Mouse (Mus musculus): ENCODE results near the gene Vgf. TPM values are rescaled to one million over a fixed set of nuclear protein-coding genes. Genes with fewer than 3 reads are reported as not detected.
A peak's percentile ranks its signal among the peaks of the same experiment; 100 is the strongest.

Vgf gene
- 0.24 and 0.28 TPM in 2 replicates for polyA plus RNA-seq (2015; fragmentation: Nextera tagmentation; extraction: Ambion mirVana)

DNA sequence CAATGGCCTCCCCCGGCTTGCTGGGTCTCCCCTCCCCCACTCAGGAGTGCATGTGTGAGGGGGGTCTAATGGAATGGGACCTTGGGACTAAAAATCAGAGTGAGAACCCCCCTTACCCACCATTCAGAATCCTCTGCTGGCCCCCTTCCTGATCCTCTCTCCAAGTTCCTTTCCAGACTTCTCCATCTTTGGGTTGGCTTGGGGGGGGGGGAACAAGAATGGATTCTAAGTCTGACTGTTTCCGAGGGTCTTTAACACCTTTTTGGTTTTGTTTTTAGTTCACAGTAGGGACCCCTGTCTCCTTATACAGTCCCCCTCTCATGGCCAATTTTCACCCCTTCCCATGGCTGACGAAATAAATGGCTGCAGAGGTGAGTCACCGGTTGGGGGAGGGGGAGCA lies at the start of gene Vgf:
TSS of gene Vgf (plus strand) at position 301 of the 400 bp plus-strand sequence.
- 0 out of 2 replicates have a peak within 1 kb of the TSS, but pooled peaks have one; percentile 8 for H3K4me2 ChIP-seq (replicated peaks; ENCODE audit: low read depth, low read length)
- ATAC-seq (ENCODE audit: low FRiP score, low TSS enrichment), result no peak
- H3K27me3 ChIP-seq (ENCODE audit: insufficient read depth, low read length), result peaks cover 70% of the 10 kb centered on the region
- H3K27ac ChIP-seq (ENCODE audit: low read length), result no peak within 1 kb of the TSS
- peaks cover 29% of the 10 kb centered on the region for H3K4me1 ChIP-seq (ENCODE audit: insufficient read depth, low read length)
- H3K4me3 ChIP-seq (ENCODE audit: low read length), result no peak within 1 kb of the TSS
- H3K36me3 ChIP-seq (ENCODE audit: insufficient read depth, low read length), result no peaks in the 10 kb centered on the region
- no peak within 1 kb of the TSS for H3K9ac ChIP-seq (replicated peaks; ENCODE audit: low read length)
- WGBS, result 23% methylated on average over 4 of the region's 4 CpGs
- H3K9me3 ChIP-seq (ENCODE audit: low read length), result no peaks in the 10 kb centered on the region

DNA sequence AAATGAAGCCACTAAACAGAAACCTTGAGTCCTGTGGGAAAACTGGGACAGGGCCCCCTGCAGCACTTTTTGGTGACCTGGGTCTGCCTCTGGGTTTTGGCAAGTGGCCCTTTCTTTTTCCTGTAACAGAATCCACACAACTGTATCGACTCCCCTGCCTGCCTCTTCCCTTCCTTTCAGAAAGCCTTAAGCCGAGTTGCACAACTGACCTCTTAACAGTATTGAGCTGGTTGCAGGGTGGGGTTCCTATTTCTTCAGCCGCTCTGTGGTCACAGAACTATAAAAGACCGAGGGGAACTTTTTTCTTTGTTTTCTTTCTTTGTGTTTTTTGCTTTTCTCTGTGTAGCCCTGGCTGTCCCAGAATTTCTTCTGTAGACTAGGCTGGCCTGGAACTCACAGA lies 48.4 kb upstream of the Vgf start:
- Histone ChIP-seq H3K36me3 (ENCODE audit: insufficient read depth, low read length) (peaks cover 14% of the 10 kb centered on the region), H3K27ac (ENCODE audit: low read length) (no peak overlapping the region), H3K9ac (replicated peaks; ENCODE audit: low read length) (no peak overlapping the region), H3K4me1 (ENCODE audit: insufficient read depth, low read length) (no peaks in the 10 kb centered on the region), H3K27me3 (ENCODE audit: insufficient read depth, low read length) (no peaks in the 10 kb centered on the region), H3K4me3 (ENCODE audit: low read length) (no peak overlapping the region), H3K4me2 (replicated peaks; ENCODE audit: low read depth, low read length) (no peak overlapping the region), H3K9me3 (ENCODE audit: low read length) (no peaks in the 10 kb centered on the region)
- WGBS, result 62% methylated on average over 4 of the region's 4 CpGs
- no peak for ATAC-seq (ENCODE audit: low FRiP score, low TSS enrichment)

DNA sequence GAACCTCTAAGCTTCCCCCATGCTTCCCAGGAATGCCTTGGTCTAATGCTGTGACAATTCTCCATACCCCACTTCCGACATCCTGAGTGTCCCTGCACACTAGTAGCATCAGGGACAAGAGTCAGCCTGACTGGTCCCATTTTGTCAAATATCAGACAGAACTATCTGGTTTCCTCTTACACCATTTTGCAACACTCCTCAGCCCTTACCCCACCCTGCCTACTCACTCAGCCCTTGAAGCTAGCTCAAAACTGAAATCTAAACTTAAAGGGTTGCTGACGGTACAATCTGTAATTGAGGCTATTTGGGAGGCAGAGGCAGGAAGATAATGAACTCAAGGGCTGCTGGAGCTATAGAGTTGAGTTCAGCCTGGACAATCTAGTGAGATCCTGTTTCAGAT lies 46.4 kb upstream of the Vgf start:
- no peak overlapping the region for H3K4me3 ChIP-seq (ENCODE audit: low read length)
- H3K9me3 ChIP-seq (ENCODE audit: low read length), result no peaks in the 10 kb centered on the region
- H3K27me3 ChIP-seq (ENCODE audit: insufficient read depth, low read length), result no peaks in the 10 kb centered on the region
- H3K9ac ChIP-seq (replicated peaks; ENCODE audit: low read length), result no peak overlapping the region
- peaks cover 14% of the 10 kb centered on the region for H3K36me3 ChIP-seq (ENCODE audit: insufficient read depth, low read length)
- no peaks in the 10 kb centered on the region for H3K4me1 ChIP-seq (ENCODE audit: insufficient read depth, low read length)
- no peak overlapping the region for H3K4me2 ChIP-seq (replicated peaks; ENCODE audit: low read depth, low read length)
- no peak overlapping the region for H3K27ac ChIP-seq (ENCODE audit: low read length)
- ATAC-seq (ENCODE audit: low FRiP score, low TSS enrichment), result no peak
- WGBS, result 81% methylated on average over 2 of the region's 2 CpGs

DNA sequence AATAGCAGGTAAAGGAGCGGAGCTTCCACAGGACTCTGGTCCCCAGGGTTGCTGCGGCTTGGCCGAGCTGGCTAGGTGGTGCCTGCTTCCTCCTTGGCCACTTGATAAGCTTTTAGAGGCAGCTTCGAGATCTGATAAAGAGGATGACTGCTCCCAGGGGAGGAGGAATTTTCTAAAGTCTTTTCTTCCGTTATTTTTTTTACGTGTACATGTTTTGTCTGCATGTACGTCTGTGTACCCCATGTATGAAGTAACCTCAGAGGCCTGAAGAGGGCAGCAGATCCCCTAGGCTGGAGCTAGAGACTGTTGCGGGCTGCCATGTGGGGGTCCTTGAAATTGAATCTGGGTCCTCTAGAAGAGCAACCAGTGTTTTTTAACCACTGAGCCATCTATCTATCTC lies 45.2 kb upstream of the Vgf start:
- peaks cover 2% of the 10 kb centered on the region; the same call in 1 of the 2 replicates for H3K4me1 ChIP-seq (ENCODE audit: insufficient read depth, low read length)
- H3K4me3 ChIP-seq (ENCODE audit: low read length), result no peak overlapping the region
- ATAC-seq (ENCODE audit: low FRiP score, low TSS enrichment), result no peak
- H3K9ac ChIP-seq (replicated peaks; ENCODE audit: low read length), result no peak overlapping the region
- WGBS, result 93% methylated on average over 8 of the region's 8 CpGs
- H3K36me3 ChIP-seq (ENCODE audit: insufficient read depth, low read length), result peaks cover 14% of the 10 kb centered on the region
- H3K9me3 ChIP-seq (ENCODE audit: low read length), result no peaks in the 10 kb centered on the region
- H3K27me3 ChIP-seq (ENCODE audit: insufficient read depth, low read length), result no peaks in the 10 kb centered on the region
- no peak overlapping the region for H3K27ac ChIP-seq (ENCODE audit: low read length)
- no peak overlapping the region for H3K4me2 ChIP-seq (replicated peaks; ENCODE audit: low read depth, low read length)

DNA sequence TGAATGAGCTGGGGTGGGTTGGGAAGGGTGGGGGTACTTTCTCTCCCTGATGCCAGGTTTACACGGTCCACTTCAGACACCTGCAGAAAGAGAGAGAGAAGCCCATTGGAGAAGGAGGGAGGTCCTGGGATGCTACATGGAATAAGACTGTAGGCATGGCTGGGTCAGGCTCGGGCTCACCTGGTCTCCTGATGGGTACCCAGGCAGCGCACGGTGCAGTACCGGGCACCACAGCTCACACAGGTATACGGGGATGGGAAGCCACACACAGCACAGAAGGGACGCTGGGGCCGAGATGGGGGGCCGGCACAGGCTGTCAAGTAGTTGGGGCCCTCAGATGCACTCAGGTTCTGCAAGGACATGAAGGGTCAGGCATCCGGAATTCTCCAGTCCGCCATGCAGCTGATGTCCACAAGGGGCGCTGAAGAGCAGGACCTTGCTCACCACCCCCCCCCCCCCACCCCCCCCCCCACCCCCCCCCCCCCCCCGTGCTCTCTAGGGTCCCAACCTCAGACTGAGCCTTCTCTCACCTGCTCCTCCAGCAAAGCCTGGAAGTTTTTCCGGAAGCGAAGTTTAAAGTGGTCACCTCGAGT lies 43.8 kb upstream of the Vgf start:
- Histone ChIP-seq H3K27ac (ENCODE audit: low read length) (no peak overlapping the region), H3K27me3 (ENCODE audit: insufficient read depth, low read length) (no peaks in the 10 kb centered on the region), H3K4me1 (ENCODE audit: insufficient read depth, low read length) (peaks cover 7% of the 10 kb centered on the region; the same call in 1 of the 2 replicates), H3K36me3 (ENCODE audit: insufficient read depth, low read length) (peaks cover 14% of the 10 kb centered on the region), H3K4me2 (replicated peaks; ENCODE audit: low read depth, low read length) (no peak overlapping the region), H3K9me3 (ENCODE audit: low read length) (no peaks in the 10 kb centered on the region), H3K4me3 (ENCODE audit: low read length) (no peak overlapping the region), H3K9ac (replicated peaks; ENCODE audit: low read length) (no peak overlapping the region)
- ATAC-seq (ENCODE audit: low FRiP score, low TSS enrichment), result no peak; the same call in 1 of the 2 replicates
- 53% methylated on average over 14 of the region's 16 CpGs for WGBS

DNA sequence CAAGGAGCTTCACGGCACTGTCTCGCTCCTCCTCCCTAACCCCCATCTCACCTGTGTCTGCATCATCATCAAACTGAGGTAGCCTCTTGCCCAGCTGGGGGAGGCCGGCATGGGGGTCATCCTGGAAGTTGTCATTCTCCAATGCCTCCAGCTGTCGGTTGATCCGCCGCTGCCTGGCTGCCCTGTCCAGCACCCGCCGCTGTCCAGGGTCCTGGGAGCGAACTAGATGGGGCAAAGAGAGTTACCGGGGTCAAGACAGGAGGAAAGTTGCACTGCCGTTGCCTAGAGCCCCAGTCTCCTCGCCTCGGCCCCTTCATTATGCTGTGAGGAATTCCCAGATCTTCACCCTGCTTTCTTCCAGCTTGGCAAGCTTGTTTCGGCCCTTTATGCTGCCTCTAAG lies 41.4 kb upstream of the Vgf start:
- no peak overlapping the region for H3K27ac ChIP-seq (ENCODE audit: low read length)
- no peak overlapping the region for H3K9ac ChIP-seq (replicated peaks; ENCODE audit: low read length)
- WGBS, result 48% methylated on average over 14 of the region's 14 CpGs
- H3K27me3 ChIP-seq (ENCODE audit: insufficient read depth, low read length), result no peaks in the 10 kb centered on the region
- no peaks in the 10 kb centered on the region for H3K9me3 ChIP-seq (ENCODE audit: low read length)
- H3K4me1 ChIP-seq (ENCODE audit: insufficient read depth, low read length), result peaks cover 16% of the 10 kb centered on the region
- H3K36me3 ChIP-seq (ENCODE audit: insufficient read depth, low read length), result peaks cover 18% of the 10 kb centered on the region
- H3K4me3 ChIP-seq (ENCODE audit: low read length), result no peak overlapping the region
- no peak for ATAC-seq (ENCODE audit: low FRiP score, low TSS enrichment)
- H3K4me2 ChIP-seq (replicated peaks; ENCODE audit: low read depth, low read length), result no peak overlapping the region

DNA sequence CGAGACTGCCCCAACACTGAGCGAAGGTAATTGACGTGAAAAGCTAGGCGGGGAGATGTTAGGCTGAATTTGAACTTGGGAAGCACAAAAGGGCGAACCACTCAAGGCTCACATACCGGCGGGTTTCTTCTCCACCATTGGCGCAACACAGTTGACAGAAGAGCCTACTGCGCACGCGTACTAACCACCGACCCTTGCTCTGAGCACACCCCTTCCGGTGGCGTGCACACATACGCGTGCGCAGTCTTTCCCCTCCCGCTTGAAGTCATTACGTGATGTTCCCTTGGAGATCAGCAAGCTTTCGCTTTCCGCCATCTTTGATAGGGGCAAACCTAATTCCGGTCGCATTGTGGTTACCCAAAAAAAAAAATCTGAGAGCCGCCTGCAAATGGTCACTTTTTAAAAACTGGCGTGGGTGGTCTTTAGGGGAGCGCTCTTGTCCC lies 39.5 kb upstream of the Vgf start, which contains the start of gene Plod3:
TSS of gene Plod3 (plus strand) at position 325 of the 443 bp plus-strand sequence.
- peaks cover 16% of the 10 kb centered on the region for H3K4me1 ChIP-seq (ENCODE audit: insufficient read depth, low read length)
- ATAC-seq (ENCODE audit: low FRiP score, low TSS enrichment), result peak; percentile 91
- peak within 1 kb of the TSS; percentile 96 for H3K9ac ChIP-seq (replicated peaks; ENCODE audit: low read length)
- H3K4me2 ChIP-seq (replicated peaks; ENCODE audit: low read depth, low read length), result peak within 1 kb of the TSS; percentile 92
- no peaks in the 10 kb centered on the region for H3K9me3 ChIP-seq (ENCODE audit: low read length)
- 0% methylated on average over 26 of the region's 26 CpGs for WGBS
- H3K27me3 ChIP-seq (ENCODE audit: insufficient read depth, low read length), result no peaks in the 10 kb centered on the region
- H3K36me3 ChIP-seq (ENCODE audit: insufficient read depth, low read length), result peaks cover 27% of the 10 kb centered on the region
- H3K27ac ChIP-seq (ENCODE audit: low read length), result peak within 1 kb of the TSS; percentile 97
- H3K4me3 ChIP-seq (ENCODE audit: low read length), result peak within 1 kb of the TSS; percentile 93

DNA sequence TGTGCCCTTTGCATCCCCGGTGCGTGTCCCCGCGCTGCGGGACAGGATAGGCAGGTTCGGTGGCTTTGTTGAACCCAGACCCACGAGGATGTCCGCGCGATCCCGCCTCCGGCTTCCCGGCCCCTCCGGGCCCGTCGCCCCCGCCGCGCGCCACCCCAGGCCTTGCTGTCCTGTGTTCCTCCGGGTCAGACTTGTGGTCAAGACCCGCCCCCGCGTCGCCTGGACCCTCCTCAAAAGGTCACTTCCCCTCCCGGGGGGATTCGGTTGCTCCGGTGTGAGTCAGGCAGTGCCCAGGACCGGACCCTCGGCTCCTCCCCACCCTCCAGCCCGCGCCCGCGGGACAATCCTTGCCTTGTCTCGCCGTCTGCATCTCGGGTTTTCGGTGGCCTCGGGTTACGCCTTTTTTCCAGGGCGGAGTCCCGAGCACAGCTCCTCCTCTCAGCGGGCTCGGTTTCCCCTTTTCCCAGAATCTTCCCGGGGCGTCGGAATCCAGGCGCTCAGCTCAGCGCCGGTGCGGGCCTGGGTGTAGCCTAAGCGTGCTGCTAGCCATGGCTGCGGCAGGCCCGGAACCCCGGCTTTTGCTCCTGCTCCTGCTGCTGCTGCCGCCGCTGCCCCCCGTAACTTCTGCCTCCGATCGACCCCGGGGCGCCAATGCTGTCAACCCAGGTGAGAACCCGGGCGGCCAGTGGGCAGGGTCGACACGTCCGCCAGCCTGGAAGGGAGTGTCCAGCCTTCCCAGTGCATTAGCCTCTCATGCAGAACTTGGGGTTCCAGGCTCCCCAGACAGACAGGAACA lies 38.9 kb upstream of the Vgf start:
- peaks cover 29% of the 10 kb centered on the region for H3K36me3 ChIP-seq (ENCODE audit: insufficient read depth, low read length)
- peaks cover 16% of the 10 kb centered on the region for H3K4me1 ChIP-seq (ENCODE audit: insufficient read depth, low read length)
- no peaks in the 10 kb centered on the region for H3K9me3 ChIP-seq (ENCODE audit: low read length)
- peak overlapping the region; percentile 92 for H3K4me2 ChIP-seq (replicated peaks; ENCODE audit: low read depth, low read length)
- H3K4me3 ChIP-seq (ENCODE audit: low read length), result peak overlapping the region; percentile 93
- peak; percentile 58 for ATAC-seq (ENCODE audit: low FRiP score, low TSS enrichment)
- WGBS, result under 1% methylated on average over 65 of the region's 67 CpGs
- peak overlapping the region; percentile 96 for H3K9ac ChIP-seq (replicated peaks; ENCODE audit: low read length)
- H3K27me3 ChIP-seq (ENCODE audit: insufficient read depth, low read length), result no peaks in the 10 kb centered on the region
- peak overlapping the region; percentile 97 for H3K27ac ChIP-seq (ENCODE audit: low read length)

DNA sequence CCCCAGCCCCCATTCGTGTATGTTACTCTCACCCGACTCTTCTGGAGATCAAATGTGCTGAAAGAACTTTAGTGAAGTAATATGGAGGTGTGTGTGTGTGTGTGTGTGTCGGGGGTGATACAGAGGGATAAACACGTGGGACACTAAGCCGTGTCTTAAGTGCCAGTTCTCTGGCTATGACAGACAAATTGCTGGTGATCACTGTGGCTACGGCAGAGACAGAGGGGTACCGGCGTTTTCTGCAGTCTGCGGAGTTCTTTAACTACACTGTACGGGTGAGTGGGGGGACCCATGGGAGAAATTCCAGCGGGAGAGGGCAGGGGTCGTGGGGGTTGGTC lies 38.3 kb upstream of the Vgf start, which contains the start of gene Znhit1:
TSS of gene Znhit1 (minus strand) at position 88 of the 338 bp plus-strand sequence.
- peak within 1 kb of the TSS; percentile 93 for H3K4me3 ChIP-seq (ENCODE audit: low read length)
- WGBS, result 2% methylated on average over 12 of the region's 12 CpGs
- ATAC-seq (ENCODE audit: low FRiP score, low TSS enrichment), result no peak
- peaks cover 34% of the 10 kb centered on the region for H3K36me3 ChIP-seq (ENCODE audit: insufficient read depth, low read length)
- H3K9ac ChIP-seq (replicated peaks; ENCODE audit: low read length), result peak within 1 kb of the TSS; percentile 96
- H3K27ac ChIP-seq (ENCODE audit: low read length), result peak within 1 kb of the TSS; percentile 97
- no peaks in the 10 kb centered on the region for H3K9me3 ChIP-seq (ENCODE audit: low read length)
- H3K4me1 ChIP-seq (ENCODE audit: insufficient read depth, low read length), result peaks cover 16% of the 10 kb centered on the region
- H3K4me2 ChIP-seq (replicated peaks; ENCODE audit: low read depth, low read length), result peak within 1 kb of the TSS; percentile 92
- H3K27me3 ChIP-seq (ENCODE audit: insufficient read depth, low read length), result no peaks in the 10 kb centered on the region

DNA sequence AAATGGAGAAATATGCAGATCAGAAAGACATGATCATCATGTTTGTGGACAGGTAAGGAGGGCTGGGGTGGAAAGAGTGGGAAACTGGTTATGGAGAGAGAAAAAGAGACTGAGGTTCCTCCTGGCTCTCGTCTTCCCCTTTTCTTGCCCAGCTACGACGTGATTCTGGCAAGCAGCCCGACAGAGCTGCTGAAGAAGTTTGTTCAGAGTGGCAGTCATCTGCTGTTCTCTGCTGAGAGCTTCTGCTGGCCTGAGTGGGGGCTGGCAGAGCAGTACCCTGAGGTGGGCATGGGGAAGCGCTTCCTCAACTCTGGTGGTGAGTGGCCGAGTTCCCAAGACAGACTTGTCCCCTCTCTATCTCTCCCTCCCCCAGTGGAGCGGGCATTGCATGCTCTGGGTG lies 37.8 kb upstream of the Vgf start:
- peak overlapping the region; percentile 24; the same call in 1 of the 2 replicates for H3K27ac ChIP-seq (ENCODE audit: low read length)
- H3K4me2 ChIP-seq (replicated peaks; ENCODE audit: low read depth, low read length), result peak overlapping the region; percentile 92
- peaks cover 38% of the 10 kb centered on the region for H3K36me3 ChIP-seq (ENCODE audit: insufficient read depth, low read length)
- H3K27me3 ChIP-seq (ENCODE audit: insufficient read depth, low read length), result no peaks in the 10 kb centered on the region
- 54% methylated on average over 7 of the region's 7 CpGs for WGBS
- peak overlapping the region; percentile 93 for H3K4me3 ChIP-seq (ENCODE audit: low read length)
- no peak for ATAC-seq (ENCODE audit: low FRiP score, low TSS enrichment)
- H3K4me1 ChIP-seq (ENCODE audit: insufficient read depth, low read length), result peaks cover 16% of the 10 kb centered on the region
- H3K9ac ChIP-seq (replicated peaks; ENCODE audit: low read length), result peak overlapping the region; percentile 96
- H3K9me3 ChIP-seq (ENCODE audit: low read length), result no peaks in the 10 kb centered on the region
